Mouse (Mus musculus) embryo, embryonic 10 days (tissue): ENCODE measurements around the gene Nfia.

Experiments used
- DNase-seq: peaks from one replicate; pipeline ENCODE4 v3.0.0-alpha.2; 2015; ENCODE audit warnings: low spot score

The Nfia gene

DNA sequence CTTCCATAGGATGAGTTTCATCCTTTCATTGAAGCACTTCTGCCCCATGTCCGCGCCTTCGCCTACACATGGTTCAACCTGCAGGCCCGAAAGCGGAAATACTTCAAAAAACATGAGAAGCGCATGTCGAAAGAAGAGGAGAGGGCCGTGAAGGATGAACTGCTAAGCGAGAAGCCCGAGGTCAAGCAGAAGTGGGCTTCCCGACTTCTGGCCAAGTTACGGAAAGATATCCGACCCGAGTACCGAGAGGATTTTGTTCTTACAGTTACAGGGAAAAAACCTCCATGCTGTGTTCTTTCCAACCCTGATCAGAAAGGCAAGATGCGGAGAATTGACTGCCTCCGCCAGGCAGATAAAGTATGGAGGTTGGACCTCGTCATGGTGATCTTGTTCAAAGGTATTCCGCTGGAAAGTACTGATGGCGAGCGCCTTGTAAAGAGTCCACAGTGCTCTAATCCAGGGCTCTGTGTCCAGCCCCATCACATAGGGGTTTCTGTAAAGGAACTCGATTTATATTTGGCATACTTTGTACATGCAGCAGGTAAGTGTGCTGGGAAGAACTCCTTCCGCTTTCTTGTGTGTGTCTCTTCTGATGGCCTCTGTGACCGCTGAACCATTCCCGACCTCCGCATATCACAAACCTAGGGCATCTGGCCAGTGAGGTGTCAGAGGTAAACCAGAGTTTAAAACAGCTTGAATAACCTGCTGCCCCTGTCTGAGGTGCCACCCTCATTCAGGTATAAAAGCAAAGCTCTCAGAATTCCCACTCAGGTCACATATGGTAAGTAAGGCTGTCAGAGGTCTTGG is 10.7 kb downstream of the Nfia start:
- DNase-seq, result no peak

DNA sequence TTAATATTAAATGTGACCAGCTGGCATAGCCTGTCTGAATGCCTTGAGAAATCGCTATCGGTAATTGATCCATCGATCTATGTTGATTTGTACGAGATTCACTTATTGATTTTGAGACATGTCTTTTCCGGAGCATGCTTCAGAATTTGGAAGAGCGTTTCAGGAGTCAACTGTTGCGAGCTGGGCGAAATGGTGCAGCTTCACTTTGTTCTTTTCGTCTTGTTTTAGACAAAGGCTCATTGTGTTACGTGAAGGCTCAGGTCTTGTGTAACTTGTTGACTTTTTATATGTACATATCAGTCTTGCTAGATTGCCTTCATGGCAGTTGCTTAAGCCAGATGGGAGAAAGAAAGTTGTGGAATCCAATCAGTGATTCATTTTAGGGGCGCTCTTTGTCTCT is 11.7 kb downstream of the Nfia start:
- DNase-seq, result no peak

DNA sequence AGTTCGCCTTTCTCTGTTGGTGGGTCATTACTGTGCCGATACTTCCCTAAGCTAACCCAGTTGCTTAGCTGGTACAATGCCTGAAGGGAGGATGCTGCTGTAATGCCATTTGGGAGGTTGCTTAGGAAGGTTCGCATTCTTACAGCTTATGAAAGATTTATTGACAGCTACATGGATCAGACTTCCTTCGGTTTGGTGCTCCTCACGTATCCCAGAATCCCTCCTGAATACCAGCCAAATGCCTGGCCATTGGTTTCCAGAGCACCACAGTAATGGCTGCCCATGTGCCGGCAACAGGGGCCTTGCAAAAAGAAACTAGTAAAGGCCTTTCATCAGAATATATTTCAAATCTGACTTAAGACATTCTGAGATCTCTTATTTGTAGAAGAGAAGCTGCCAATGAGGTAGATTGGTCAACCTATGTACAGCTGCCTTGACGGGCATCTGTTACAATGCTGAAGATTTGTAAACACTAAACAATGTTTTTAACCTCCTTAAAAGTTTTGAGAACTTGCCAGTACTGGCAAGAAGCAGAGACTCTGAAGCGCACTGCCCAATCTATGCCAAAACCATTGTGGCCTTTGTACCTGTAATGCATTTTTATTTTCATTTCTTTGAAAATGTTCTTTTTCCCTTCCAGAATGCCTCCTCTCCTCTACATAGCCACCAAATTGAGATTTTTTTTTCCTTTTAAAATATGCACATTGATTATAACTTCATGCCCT is 13.2 kb downstream of the Nfia start:
- no peak for DNase-seq

DNA sequence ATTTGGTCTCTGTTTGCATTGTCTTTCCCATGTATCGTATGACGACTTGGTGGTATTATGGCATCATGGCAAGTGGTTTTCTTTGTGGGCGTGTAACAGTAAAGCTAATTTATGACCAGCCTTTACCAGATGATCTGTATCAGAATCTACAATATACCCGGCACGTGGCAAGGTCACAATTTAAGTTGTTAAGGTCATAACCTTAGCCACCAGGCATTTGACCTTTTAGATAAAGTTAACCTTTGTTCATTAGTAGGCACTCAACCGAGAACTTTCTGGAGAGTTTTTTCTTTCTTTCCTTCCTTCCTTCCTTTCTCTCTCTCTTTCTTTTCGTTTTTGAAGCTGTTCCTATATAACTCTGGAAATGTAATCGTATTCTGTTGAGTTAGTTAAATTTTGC is 14.0 kb downstream of the Nfia start:
- DNase-seq, result peak; percentile 48

DNA sequence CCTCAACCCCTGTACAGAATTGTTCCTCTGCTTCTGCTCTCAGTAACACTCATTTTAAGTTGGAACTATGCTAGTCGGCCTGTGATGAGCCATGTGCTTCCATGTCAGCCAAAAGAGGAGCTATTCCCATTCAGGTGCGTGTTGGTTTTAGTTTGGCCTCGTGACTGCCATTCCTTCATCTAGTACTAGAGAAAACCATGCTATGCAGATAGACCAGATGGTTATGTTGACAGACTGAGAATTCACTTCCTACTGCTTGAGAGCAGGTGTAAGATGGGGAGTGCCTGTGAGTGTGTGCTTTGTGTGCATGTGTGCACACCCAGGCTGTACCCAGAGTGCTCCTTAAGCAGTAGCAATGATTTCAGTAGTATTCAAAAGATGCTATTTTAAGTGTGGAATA is 15.0 kb downstream of the Nfia start:
- no peak for DNase-seq

DNA sequence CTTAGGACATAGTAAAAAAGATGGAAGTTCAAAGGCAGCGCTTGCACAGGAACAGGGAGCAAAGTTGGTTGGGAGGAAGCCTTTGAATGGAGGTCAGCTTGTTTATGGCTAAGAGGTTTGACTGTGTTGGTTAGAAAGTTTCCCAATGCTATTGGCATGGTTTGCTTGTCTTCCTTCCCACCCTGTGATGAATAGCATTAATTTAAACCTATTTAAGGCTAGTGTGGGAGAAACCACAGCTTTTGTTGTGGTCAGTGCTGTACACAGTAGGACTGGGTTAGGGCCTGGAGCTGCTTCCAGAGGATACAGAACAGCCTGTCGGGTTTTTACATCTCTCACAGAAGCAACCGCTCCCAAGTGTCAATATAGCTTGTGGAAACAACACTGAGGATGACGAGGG is 16.0 kb downstream of the Nfia start:
- no peak for DNase-seq

DNA sequence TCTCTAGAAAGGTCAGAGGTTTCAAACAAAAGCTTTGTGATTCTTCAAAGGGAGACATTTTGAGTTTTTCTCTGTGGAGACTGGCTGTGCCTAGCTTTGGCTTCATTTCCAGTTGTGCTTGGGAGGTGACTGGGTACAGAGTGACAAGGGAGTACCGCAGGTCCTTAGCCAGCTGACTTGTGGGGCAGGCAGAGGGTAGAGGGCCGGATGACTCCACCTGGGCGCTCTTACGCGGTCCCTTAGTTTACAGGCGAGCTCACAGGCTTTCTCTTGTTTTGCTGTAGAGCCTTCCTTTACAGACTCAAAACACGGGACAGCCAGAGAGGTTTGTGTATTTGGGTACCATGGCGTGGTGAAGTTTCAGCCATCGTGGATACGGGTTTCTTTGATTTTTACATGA is 21.4 kb downstream of the Nfia start:
- no peak for DNase-seq

DNA sequence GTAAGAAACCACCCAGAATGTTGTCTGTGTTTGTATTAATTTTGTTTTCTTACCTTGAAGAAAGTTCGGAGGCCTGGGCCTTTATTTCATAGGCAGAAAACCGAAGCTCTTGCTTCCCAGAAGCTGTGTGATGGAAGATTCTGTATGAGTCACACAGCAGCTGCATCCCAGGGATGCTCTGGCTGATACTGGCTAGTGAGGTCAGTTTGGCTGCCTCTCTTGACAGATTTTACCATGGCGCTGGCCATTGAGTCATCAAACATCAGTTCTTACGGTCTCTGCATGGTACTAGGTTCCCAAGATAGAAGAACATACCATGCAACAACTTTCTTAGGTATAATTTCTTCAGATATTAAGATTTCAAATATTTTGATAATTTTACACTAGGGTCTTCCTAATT is 22.3 kb downstream of the Nfia start:
- DNase-seq, result no peak

DNA sequence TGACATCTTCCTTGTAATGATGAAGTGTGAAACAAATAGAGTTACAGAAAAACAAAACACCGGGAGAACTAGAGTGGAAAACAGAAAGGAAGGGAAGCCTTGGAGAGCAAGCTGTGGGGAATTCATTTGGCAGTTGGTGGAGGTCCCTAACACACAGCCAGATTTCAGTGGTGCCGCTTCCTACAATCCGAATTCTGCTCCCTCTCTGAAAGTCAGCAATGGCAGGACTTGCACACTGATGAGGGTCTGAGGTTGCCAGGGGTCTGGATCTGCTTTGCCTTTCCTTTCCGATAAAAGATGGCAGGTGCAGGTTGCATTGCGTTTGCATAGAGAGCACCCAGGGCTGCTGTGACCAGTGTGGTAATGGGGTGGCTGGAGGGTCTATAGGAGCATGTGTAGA is 23.4 kb downstream of the Nfia start:
- no peak for DNase-seq

DNA sequence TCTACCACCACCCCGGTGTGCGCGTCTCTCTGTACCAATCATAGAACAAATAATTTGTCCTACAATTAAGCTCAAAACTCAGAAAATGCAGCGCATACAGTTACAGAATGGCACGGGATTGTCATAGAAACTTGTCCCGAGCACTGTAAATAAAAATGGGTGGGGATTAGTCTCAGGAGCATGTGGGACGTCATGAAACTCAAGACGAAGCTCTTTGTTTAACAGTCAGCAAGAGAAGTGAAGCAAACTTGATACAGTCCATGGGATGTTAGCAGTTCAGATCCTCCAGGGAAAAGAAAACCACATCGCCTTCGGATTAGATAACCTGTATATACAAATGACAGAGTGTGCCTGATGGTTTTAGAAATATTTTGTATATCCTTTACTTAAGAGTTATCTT is 24.0 kb downstream of the Nfia start:
- DNase-seq, result no peak

DNA sequence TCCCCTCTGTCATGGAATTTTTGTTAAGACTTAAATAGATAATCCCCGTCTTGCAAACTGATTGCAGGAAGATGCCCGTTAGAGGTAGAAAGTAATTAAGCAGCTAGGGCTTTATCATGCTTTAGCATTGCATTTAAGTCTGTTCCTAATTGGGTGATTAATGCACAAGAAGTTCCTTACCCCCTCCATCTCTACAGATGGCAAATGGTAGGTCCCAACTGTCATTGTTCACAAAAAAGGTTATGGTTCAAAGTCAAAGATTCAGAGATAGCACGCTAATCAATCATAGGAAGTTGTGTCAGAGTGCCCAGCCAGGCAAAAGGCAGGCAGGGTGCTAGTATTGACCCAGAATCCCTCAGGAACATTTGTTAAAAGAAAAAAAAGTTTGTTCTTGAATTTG is 31.3 kb downstream of the Nfia start:
- DNase-seq, result no peak

DNA sequence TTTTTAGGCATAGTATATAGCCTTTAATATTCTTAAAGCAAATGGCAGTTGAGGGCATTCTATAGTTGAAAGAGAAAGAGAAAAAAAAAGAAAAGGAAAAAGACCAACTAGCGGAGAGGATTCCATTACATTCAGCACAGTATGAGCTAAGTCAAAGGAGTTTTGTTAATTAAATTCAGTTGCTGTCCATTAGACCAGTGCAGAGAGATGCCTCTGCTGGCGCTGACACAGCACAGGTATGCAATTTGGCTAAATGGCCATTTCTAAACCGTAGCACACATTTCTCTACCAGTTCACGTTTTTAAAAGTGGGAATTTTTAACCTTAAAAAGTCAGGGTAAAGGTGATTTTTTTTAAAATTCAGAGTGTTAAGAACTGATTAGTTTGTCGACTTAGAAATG is 32.1 kb downstream of the Nfia start:
- DNase-seq, result no peak

DNA sequence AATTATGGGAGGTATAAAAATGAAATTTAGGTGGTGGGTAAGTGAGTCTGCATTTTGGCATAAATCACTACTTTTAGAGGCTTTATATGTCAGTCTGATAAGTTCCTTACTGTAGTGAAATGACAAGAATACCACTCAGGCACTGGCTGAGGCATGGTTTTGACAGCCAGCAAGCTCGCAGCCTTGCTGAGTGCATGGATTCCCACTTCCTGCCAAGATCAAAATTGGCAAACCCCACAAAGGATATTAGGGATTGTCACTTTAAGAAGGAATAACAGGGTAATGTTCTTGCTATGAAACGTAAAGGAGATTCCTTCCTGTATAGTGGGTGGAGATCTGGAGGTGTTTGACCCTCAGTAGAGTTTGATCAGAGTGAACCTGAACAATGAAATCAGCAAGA is 32.7 kb downstream of the Nfia start:
- DNase-seq, result no peak

DNA sequence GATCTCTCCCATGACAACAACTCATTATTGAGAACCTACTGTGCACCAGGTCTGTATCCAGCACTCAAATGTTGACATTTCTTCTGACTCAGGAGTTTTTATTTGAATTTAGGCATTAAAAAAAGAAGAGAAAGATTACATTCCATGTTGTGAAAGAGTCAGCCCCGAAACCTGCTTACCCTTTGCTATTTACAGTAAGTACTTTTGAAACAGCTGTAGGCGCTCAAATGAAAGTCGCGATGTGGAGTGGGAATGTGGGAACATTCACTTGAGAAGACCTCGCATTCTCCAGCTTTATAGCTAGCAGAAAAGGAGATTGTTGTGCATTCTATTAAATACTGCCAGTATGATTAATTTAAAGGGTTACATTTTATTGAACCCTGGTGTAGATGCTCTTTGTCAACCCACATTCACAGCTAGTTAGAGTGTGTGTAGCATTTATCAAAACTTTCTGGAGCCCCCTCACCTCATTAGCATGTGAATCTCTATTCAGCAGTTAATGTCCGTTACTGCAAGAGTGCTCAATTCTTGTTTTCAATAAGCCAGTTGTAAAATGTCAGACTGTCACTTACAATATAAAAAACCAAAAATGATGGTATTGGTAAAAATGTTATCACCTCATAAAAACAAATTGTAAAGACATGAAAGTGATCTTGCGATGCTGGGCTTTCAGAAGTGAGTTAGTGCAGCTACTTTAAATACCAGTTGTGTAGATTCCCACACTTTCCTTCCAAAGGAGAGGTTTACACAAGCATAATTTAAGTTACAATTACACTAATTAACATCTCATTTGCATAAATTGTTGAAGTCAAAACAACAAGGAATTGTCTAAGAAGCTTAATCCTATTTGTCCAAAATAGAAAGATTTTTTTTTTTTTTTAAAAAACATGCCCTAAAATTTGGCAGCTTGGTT is 33.6 kb downstream of the Nfia start:
- no peak for DNase-seq

DNA sequence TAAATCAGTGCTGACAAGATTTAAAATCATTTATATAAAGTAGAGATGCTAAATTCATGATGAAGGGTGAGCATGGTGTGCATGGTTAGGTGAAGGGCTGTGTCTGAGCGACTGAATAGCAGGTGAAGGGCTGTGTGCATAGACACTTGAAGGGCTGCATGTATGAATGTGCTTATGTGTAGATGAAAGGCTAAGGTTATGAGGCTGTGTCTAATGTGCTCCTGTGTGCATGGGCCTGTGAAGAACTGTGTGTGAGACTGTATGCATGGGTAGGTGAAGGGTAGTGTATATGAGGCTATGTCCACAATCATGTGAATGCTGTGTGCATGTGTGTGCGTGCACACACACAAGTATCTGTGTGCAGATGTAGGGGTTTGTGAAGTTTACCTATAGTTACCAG is 34.4 kb downstream of the Nfia start:
- no peak for DNase-seq

DNA sequence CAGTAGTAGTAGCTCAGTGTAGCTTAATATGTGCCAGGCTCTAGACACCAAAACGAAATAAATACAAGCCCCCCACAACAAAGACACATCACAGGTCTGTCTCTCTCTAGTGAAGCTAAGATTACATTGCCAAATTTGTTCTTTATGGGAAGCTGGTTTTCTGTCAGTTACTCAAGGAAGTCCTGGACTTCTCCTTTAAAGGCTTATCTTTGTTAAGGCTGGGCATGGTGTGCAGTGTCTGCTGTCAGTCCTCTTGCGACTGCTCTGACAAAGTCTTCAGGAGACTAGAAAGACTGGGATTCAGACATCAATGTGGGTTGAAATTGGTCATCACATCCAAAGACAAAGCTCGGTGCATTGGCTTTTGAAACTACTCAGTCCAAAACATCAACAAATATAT is 36.4 kb downstream of the Nfia start:
- DNase-seq, result no peak

DNA sequence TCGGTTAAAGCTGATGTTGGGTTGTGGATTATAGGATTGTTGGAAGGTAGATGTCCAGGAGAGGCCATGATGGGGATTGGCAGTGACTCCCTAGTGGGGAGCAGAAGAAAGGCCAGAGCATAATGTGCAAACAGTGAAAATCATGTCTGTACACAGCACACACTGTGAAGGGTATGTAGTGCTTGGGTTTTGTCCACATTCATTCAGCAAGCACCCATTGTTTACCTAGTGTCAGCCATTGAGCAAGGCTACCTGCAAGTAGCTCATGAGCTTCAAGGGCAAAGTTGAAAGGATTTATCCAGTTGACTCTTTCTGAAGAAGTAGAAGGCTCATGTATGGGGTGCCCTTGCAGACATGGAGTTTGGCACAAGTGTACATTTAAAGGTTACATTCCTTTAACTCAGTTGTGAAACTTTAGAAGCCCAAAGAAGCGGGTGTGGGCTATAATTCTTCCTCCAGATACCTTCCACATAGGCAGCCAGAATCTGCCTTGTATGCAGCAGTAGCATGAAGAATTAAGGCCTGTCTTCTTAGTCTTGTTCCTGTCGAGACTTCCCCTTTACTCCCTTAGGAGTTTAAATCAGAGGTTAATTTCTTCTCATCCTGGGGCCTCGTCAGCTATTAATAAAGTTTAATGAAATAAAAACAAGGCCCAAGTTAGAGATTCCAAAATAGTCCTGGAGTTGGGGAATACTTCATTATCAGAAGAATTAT is 37.2 kb downstream of the Nfia start:
- no peak for DNase-seq

DNA sequence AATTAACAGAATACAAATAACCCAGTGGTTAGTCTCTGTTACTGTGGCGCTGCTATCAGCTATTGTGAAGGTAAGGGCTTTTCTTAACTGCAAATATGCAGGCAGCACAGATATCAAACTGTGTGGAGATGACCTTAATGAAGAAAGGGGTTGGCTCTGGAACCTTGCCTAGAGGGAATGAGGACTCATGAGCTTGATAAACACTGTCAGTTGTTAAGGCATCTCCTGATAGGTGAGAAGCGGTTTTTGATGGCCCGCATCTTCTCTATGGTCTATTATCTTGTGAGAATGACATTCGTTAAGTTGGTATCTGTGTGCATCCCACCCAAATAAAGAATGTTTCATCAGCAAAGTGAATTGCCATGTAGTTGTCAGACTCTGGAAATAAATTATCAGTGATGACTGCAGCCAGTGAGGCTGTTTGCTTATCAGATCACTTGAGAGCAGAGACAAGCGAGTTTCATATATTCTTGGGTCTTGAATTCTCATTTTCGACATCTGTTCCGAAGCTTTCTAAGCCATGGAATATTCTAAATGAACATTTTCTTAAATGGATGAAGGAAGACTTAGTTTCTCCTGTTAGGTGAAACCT is 37.9 kb downstream of the Nfia start:
- DNase-seq, result no peak

DNA sequence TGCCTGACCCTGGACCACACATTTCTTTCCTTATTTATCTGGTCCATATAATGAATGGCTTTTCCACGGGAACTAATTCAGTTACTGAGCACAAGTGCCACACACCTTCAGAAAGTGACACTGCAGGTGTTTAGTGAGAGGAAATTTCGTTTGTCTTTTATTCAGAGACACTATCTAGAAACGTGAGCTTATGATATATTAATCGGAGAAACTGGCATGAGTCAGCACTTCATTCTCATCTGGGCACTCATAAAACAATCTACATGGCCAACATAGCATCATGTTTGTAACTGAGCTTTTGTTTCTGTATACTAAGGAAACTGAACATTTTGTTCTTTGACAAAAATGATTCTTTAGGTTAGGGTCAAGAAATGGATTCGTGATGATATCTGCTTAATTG is 40.5 kb downstream of the Nfia start:
- no peak for DNase-seq

DNA sequence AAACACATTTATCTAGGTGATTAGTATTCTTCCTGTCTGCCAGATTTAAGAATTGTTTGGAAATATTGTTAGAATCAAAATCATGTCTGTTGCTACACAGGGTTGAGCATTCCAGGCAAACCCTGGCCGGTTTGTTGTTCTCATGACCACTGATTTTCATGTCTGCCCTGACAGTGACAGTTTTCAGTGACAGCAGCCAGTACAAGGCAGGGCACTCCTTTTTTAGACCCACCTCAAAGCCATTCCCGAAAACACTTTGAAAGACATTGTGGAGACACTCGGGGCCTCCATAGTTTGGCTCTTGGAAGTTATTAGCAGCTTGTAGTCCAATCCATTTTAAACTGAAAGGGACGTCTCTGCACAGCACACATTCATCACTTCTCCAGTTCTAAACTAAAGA is 41.5 kb downstream of the Nfia start:
- DNase-seq, result no peak

DNA sequence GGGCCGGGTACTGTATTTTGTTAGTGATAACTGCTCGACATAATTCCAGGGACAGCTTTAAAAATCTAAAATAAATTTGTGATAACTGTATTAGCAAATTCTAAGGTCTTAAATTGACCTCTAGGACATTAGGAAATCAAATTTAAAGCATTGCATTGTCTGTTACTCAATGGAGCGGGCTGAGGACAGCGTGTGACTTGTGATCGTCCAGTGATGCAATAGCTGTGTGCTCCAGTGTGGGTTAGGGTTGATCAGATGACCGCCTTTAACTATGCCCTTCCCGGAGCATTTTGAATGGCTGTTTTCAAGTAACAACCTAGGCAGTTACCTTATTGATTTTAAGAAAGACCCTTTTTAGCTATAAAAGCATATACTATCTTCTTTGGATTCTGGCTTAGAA is 42.0 kb downstream of the Nfia start:
- DNase-seq, result no peak

DNA sequence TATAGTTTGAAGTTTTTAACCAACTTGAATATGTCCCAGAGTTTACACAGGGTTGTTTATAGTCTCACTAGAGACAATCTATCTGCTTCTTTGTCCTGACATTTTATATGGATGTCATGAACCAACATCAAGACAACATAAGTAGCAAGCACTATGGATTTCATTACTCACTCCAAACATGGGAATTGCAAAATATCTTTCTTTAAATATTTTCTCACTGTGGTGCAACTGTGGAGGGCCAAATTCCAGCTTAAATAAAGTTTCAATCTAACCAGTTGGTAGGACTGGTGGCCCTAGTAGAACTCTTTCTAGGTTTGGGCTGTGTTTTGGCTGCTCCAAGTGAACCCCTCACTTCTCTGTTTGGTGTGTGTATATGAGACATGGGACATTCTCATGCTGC is 43.5 kb downstream of the Nfia start:
- DNase-seq, result no peak
